Mouse (Mus musculus): Measurements from ENCODE around the gene Ddx28.

DNA sequence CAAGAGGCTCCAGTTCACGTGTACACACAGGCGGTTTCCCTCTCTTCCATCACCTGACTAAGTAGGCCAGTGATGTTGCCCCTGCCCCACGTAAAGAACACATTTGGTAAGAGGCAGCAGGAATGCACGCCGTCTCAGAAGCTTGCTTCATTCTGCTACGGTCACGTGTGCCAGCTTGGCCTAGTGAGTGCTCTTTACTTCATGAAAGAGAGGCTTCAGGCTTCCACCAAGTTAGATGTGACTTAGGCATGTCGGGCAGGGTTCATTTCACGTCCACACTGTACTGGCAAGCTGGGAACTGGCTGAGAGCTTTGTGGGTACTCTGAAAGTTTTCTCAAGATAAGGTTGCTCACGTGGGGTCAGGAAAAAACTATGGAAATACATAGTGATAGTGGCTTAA, 27.0 kb upstream of the Ddx28 start:
- TF ChIP-seq POLR2A (IDR thresholded peaks at IDR 0.05; ENCODE audit: control insufficient read depth, extremely low read depth, insufficient read depth, low read length, poor library complexity) (no peak), CTCF (IDR thresholded peaks at IDR 0.05; ENCODE audit: borderline replicate concordance, control insufficient read depth, extremely low read depth, insufficient read depth, low read length, poor library complexity) (no peak)
